Mouse (Mus musculus): ENCODE data around the gene Cracr2a. TPM values are rescaled to one million over a fixed set of nuclear protein-coding genes. Genes with fewer than 3 reads are reported as not detected.

Cracr2a gene
- total RNA-seq, 2 experiments from 2014 or later, result 0.86 to 1.6 TPM

- DNase-seq, result no peak
- intact Hi-C loops (cut with DNase I), result no loop called here
These were observed 122.4 kb downstream of the Cracr2a start for GRCm38 (mm10) chr6:127683561-127683960.

- intact Hi-C loops (cut with DNase I), result no loop called here
- DNase-seq, result no peak
These were observed 123.8 kb downstream of the Cracr2a start for GRCm38 (mm10) chr6:127684981-127685380.

GRCm38 (mm10) chr6:127687181-127687860 is 126.2 kb downstream of the Cracr2a start:
- DNase-seq, result no peak
- intact Hi-C loops (cut with DNase I), result no loop called here

GRCm38 (mm10) chr6:127692298-127692697 is 131.2 kb downstream of the Cracr2a start:
- intact Hi-C loops (cut with DNase I), result no loop called here
- DNase-seq, result no peak

- DNase-seq, result no peak
- intact Hi-C loops (cut with DNase I), result no loop called here
These were observed 132.5 kb downstream of the Cracr2a start for GRCm38 (mm10) chr6:127693681-127694080.

GRCm38 (mm10) chr6:127701036-127701783 is 140.1 kb downstream of the Cracr2a start:
- no peak for DNase-seq
- intact Hi-C loops (cut with DNase I), result no loop called here

- intact Hi-C loops (cut with DNase I), result no loop called here
- no peak for DNase-seq
These were observed 147.1 kb downstream of the Cracr2a start for GRCm38 (mm10) chr6:127708218-127708628.

- DNase-seq, result no peak
These were observed 153.8 kb downstream of the Cracr2a start for GRCm38 (mm10) chr6:127714906-127715305.

GRCm38 (mm10) chr6:127715428-127715827 is 154.3 kb downstream of the Cracr2a start:
- intact Hi-C loops (cut with DNase I), result no loop called here
- no peak for DNase-seq

More at GRCm38 (mm10) chr6:127714906-127715305, 153.8 kb downstream of the Cracr2a start:
- intact Hi-C loops (cut with DNase I), result no loop called here

- intact Hi-C loops (cut with DNase I), result no loop called here
These were observed 156.3 kb downstream of the Cracr2a start for GRCm38 (mm10) chr6:127717239-127718137.

GRCm38 (mm10) chr6:127719875-127720274 is 158.7 kb downstream of the Cracr2a start:
- intact Hi-C loops (cut with DNase I), result no loop called here

More at GRCm38 (mm10) chr6:127717239-127718137, 156.3 kb downstream of the Cracr2a start:
- no peak for DNase-seq

GRCm38 (mm10) chr6:127723126-127723525 is 162.0 kb downstream of the Cracr2a start:
- no peak for DNase-seq
- intact Hi-C loops (cut with DNase I), result no loop called here

More at GRCm38 (mm10) chr6:127719875-127720274, 158.7 kb downstream of the Cracr2a start:
- no peak for DNase-seq

Other genes with a start within 250 kb of the Cracr2a start
- gene Parp11, start 114.5 kb upstream of the Cracr2a start, total RNA-seq (2021), result 1 to 10 TPM; 6.8 to 7.2 TPM
- not detected for gene Prmt8, start 208.1 kb downstream of the Cracr2a start, total RNA-seq (2021)

Data from heart, postnatal 36 days (tissue).